Mouse (Mus musculus) megakaryocyte, embryonic 14.5 days (primary cell): ENCODE measurements around the gene Arl9. TPM values are rescaled to one million over a fixed set of nuclear protein-coding genes. Genes with fewer than 3 reads are reported as not detected.

Experiments used
- H3K27me3 ChIP-seq: replicated peaks from 2 replicates; pipeline ENCODE3; 2012; ENCODE audit warnings: inconsistent platforms
- H3K36me3 ChIP-seq: replicated peaks from 2 replicates; pipeline ENCODE3; 2012; ENCODE audit warnings: low read length, inconsistent platforms, mixed read lengths
- H3K4me1 ChIP-seq: 2 replicates; pipeline ENCODE4 v1.6.1; 2012; ENCODE audit warnings: inconsistent platforms
- H3K4me3 ChIP-seq: replicated peaks from 2 replicates; pipeline ENCODE3; 2012; ENCODE audit warnings: moderate library complexity, mild to moderate bottlenecking, inconsistent platforms
- H3K9me3 ChIP-seq: 2 replicates; pipeline ENCODE4 v1.6.1; 2012; ENCODE audit warnings: inconsistent platforms
- FLI1 ChIP-seq: IDR thresholded peaks from 2 replicates; pipeline ENCODE4 v1.6.1; 2012; ENCODE audit warnings: low read length, inconsistent platforms, mixed read lengths
- GATA1 ChIP-seq: IDR thresholded peaks from 3 replicates; pipeline ENCODE4 v1.6.1; 2012; ENCODE audit warnings: mixed read lengths, low read length, inconsistent platforms, borderline replicate concordance
- polyA plus RNA-seq: library from polyadenylated mRNA; stranded (reverse); fragments of >175 nt; gene quantifications from 2 replicates; pipeline ENCODE4 v1.2.3, GENCODE M21; 2012; ENCODE audit warnings: low replicate concordance; ENCODE audit not compliant: insufficient read depth

Gene Arl9
- polyA plus RNA-seq, 1 experiment, result not detected

GRCm38 (mm10) chr5:76974554-76975285, 29.1 kb upstream of the Arl9 start, which contains the start of gene Srp72:
Gene Srp72 (plus strand): TSS chr5:76974683.
- Histone ChIP-seq H3K27me3 (no peaks in the 10 kb centered on the region), H3K4me1 (peaks cover 25% of the 10 kb centered on the region), H3K4me3 (peak within 1 kb of the TSS; percentile 99), H3K9me3 (no peaks in the 10 kb centered on the region), H3K36me3 (peaks cover 40% of the 10 kb centered on the region)
- TF ChIP-seq FLI1, result no peak
- no peak for TF ChIP-seq GATA1

GRCm38 (mm10) chr5:76975736-76976135, 28.1 kb upstream of the Arl9 start:
- Histone ChIP-seq H3K4me1 (peaks cover 25% of the 10 kb centered on the region), H3K4me3 (peak overlapping the region; percentile 99), H3K9me3 (no peaks in the 10 kb centered on the region), H3K27me3 (no peaks in the 10 kb centered on the region), H3K36me3 (peaks cover 46% of the 10 kb centered on the region)
- no peak for TF ChIP-seq GATA1
- no peak for TF ChIP-seq FLI1

GRCm38 (mm10) chr5:76984015-76984414, 19.8 kb upstream of the Arl9 start:
- no peak for TF ChIP-seq FLI1
- TF ChIP-seq GATA1, result no peak
- H3K36me3 ChIP-seq, result peaks cover 91% of the 10 kb centered on the region
- H3K4me1 ChIP-seq, result no peaks in the 10 kb centered on the region
- H3K9me3 ChIP-seq, result no peaks in the 10 kb centered on the region
- no peaks in the 10 kb centered on the region for H3K27me3 ChIP-seq
- no peak overlapping the region for H3K4me3 ChIP-seq

- Histone ChIP-seq H3K27me3 (no peaks in the 10 kb centered on the region), H3K36me3 (peaks cover 95% of the 10 kb centered on the region), H3K9me3 (no peaks in the 10 kb centered on the region), H3K4me1 (peaks cover 6% of the 10 kb centered on the region; the same call in 1 of the 2 replicates), H3K4me3 (no peak overlapping the region)
- TF ChIP-seq FLI1 (no peak), GATA1 (no peak)
Observed at GRCm38 (mm10) chr5:76990789-76991188, 13.1 kb upstream of the Arl9 start.

- Histone ChIP-seq H3K4me1 (peaks cover 6% of the 10 kb centered on the region; the same call in 1 of the 2 replicates), H3K36me3 (peaks cover 96% of the 10 kb centered on the region), H3K9me3 (no peaks in the 10 kb centered on the region), H3K4me3 (no peak overlapping the region), H3K27me3 (no peaks in the 10 kb centered on the region)
- TF ChIP-seq GATA1 (no peak), FLI1 (no peak)
Observed at GRCm38 (mm10) chr5:76993174-76993814, 10.6 kb upstream of the Arl9 start.

- peaks cover 79% of the 10 kb centered on the region for H3K36me3 ChIP-seq
- TF ChIP-seq GATA1 (no peak), FLI1 (no peak)
Observed at GRCm38 (mm10) chr5:76998416-76998815, 5.4 kb upstream of the Arl9 start.

GRCm38 (mm10) chr5:77001192-77001591, 2.7 kb upstream of the Arl9 start:
- Histone ChIP-seq H3K27me3 (peaks cover 3% of the 10 kb centered on the region), H3K4me1 (no peaks in the 10 kb centered on the region; the same call in 1 of the 2 replicates), H3K4me3 (no peak overlapping the region), H3K36me3 (peaks cover 51% of the 10 kb centered on the region), H3K9me3 (peaks cover 3% of the 10 kb centered on the region; the same call in 1 of the 2 replicates)
- no peak for TF ChIP-seq GATA1
- no peak for TF ChIP-seq FLI1

More at GRCm38 (mm10) chr5:76998416-76998815, 5.4 kb upstream of the Arl9 start:
- Histone ChIP-seq H3K4me3 (no peak overlapping the region), H3K27me3 (peaks cover 3% of the 10 kb centered on the region), H3K9me3 (peaks cover 3% of the 10 kb centered on the region; the same call in 1 of the 2 replicates), H3K4me1 (peaks cover under 1% of the 10 kb centered on the region; the same call in 1 of the 2 replicates)

- no peak for TF ChIP-seq FLI1
- TF ChIP-seq GATA1, result no peak
- H3K4me3 ChIP-seq, result no peak overlapping the region
- peaks cover 16% of the 10 kb centered on the region for H3K27me3 ChIP-seq
- no peaks in the 10 kb centered on the region for H3K36me3 ChIP-seq
- H3K9me3 ChIP-seq, result no peaks in the 10 kb centered on the region
- H3K4me1 ChIP-seq, result no peaks in the 10 kb centered on the region
Observed at GRCm38 (mm10) chr5:77010352-77010751, 6.5 kb downstream of the Arl9 start.

GRCm38 (mm10) chr5:77011082-77011481, 7.2 kb downstream of the Arl9 start:
- Histone ChIP-seq H3K27me3 (peaks cover 23% of the 10 kb centered on the region), H3K4me1 (peaks cover 6% of the 10 kb centered on the region), H3K9me3 (peaks cover under 1% of the 10 kb centered on the region), H3K36me3 (no peaks in the 10 kb centered on the region), H3K4me3 (no peak overlapping the region)
- TF ChIP-seq FLI1 (no peak), GATA1 (no peak)

GRCm38 (mm10) chr5:77013171-77013570, 9.3 kb downstream of the Arl9 start:
- Histone ChIP-seq H3K4me3 (no peak overlapping the region), H3K27me3 (peaks cover 28% of the 10 kb centered on the region), H3K36me3 (no peaks in the 10 kb centered on the region), H3K9me3 (peaks cover 6% of the 10 kb centered on the region), H3K4me1 (peaks cover 11% of the 10 kb centered on the region)
- TF ChIP-seq FLI1 (no peak), GATA1 (no peak)
